Mouse (Mus musculus) lung, adult 10 weeks (tissue): ENCODE measurements around the gene Gm10662. TPM values are rescaled to one million over a fixed set of nuclear protein-coding genes. Genes with fewer than 3 reads are reported as not detected.

Experiments used
- polyA plus RNA-seq: library from polyadenylated mRNA; stranded (reverse); fragments of 350-450 nt; fragmentation: Illumina TruSeq; extraction: RNeasy Lipid Tissue Mini Kit (QIAGEN cat#74804); gene quantifications from one replicate; pipeline ENCODE4 v1.2.3, GENCODE M21; 2014; ENCODE audit warnings: low read depth, low replicate concordance; ENCODE audit not compliant: insufficient read depth

Gm10662 gene
- not detected for polyA plus RNA-seq

DNA sequence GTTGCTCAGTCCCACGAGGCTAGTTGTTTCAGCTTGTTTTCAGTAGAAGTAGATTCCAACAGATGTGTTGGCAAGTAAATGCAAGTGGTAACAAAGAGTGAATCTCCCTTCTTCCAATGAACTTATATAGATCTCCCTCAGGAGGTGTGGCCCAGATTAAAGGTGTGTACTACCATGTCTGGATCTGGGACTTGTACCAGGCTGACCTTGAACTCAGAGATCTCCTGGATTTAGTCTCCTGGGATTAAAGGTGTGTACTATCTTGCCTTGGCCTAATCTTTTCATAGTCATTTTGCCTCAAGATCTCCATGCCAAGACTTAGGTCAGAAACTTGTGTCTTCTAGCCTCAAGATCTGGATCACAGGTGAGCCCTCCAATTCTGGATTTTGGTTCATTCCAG, at the start of gene Gm10662:
TSS of gene Gm10662 (minus strand) at position 101 of the 400 bp plus-strand sequence.

Other genes with a start within 250 kb of the Gm10662 start
- not detected for gene Gm4214, start 159.8 kb downstream of the Gm10662 start, polyA plus RNA-seq
- not detected for gene Gm4216, start 124.6 kb downstream of the Gm10662 start, polyA plus RNA-seq
- not detected for gene Vmn1r163, start 88.9 kb downstream of the Gm10662 start, polyA plus RNA-seq
- gene Gm8720, start 77.0 kb downstream of the Gm10662 start, polyA plus RNA-seq, result not detected
- not detected for gene Vmn1r165, start 72.9 kb upstream of the Gm10662 start, polyA plus RNA-seq
- not detected for gene Vmn1r166, start 107.2 kb upstream of the Gm10662 start, polyA plus RNA-seq
- gene Gm6902, start 134.4 kb upstream of the Gm10662 start, polyA plus RNA-seq, result not detected
- not detected for gene Nlrp4e, start 156.7 kb upstream of the Gm10662 start, polyA plus RNA-seq
- gene Nlrp5, start 241.4 kb upstream of the Gm10662 start, polyA plus RNA-seq, result not detected